Mouse (Mus musculus): Measurements from ENCODE around the gene Pqlc3.

GRCm38 (mm10) chr12:17039415-17039814 lies 39.2 kb upstream of the Pqlc3 start:
- no peak for TF ChIP-seq ZKSCAN1 (IDR thresholded peaks at IDR 0.05; ENCODE audit: low read depth, low read length)
- no peak for TF ChIP-seq CTCF (IDR thresholded peaks at IDR 0.05 in 2 of 3, conservative IDR thresholded peaks at IDR 0.05 in 1 of 3; ENCODE audit: control insufficient read depth in 1 of 3, insufficient read depth in 1 of 3, low read depth in 2 of 3, low read length in 3 of 3, poor library complexity in 1 of 3, severe bottlenecking in 1 of 3)
- TF ChIP-seq NRF1 (IDR thresholded peaks at IDR 0.05; ENCODE audit: insufficient read depth, low read depth, low read length, poor library complexity, severe bottlenecking): no peak
- TF ChIP-seq ZC3H11A (IDR thresholded peaks at IDR 0.05; ENCODE audit: low read depth, low read length): no peak
- no peak for TF ChIP-seq POLR2AphosphoS2 (IDR thresholded peaks at IDR 0.05; ENCODE audit: low read length)
- no peak for TF ChIP-seq POLR2A (IDR thresholded peaks at IDR 0.05; ENCODE audit: control insufficient read depth in 1 of 2, insufficient read depth in 1 of 2, low read depth in 1 of 2, low read length in 2 of 2, poor library complexity in 1 of 2)
- TF ChIP-seq E2F4 (IDR thresholded peaks at IDR 0.05; ENCODE audit: borderline replicate concordance, low read depth, low read length): no peak
- no peak for TF ChIP-seq EP300 (IDR thresholded peaks at IDR 0.05; ENCODE audit: low read depth in 1 of 2, low read length in 2 of 2)
- no peak for TF ChIP-seq ZNF384 (IDR thresholded peaks at IDR 0.05; ENCODE audit: low read depth, low read length)
- no peak for TF ChIP-seq MAZ (IDR thresholded peaks at IDR 0.05; ENCODE audit: low read depth, low read length)
- TF ChIP-seq HCFC1 (IDR thresholded peaks at IDR 0.05; ENCODE audit: low read depth, low read length): no peak
- TF ChIP-seq GATA1 (IDR thresholded peaks at IDR 0.05; ENCODE audit: low read depth, low read length): no peak

Measured in MEL (cell line).